Mouse (Mus musculus): Measurements from ENCODE around the gene Hist1h2bc. TPM values are rescaled to one million over a fixed set of nuclear protein-coding genes. Genes with fewer than 3 reads are reported as not detected.
A peak's percentile ranks its signal among the peaks of the same experiment; 100 is the strongest.
"Not testable (repeated sequence)": the region's sequence is repeated elsewhere in the genome, so short reads cannot be mapped to it uniquely, and the experiment has no call there.

The Hist1h2bc gene
- total RNA-seq, 4 experiments from 2014 or later = 59.5 to 67.1 (median 62.0) TPM

GRCm38 (mm10) chr13:23698996-23699395 lies 15.0 kb downstream of the Hist1h2bc start:
- no peak for DNase-seq (ENCODE audit: low spot score in 2 of 2)

- no peak for DNase-seq (ENCODE audit: low spot score in 2 of 2)
Observed at GRCm38 (mm10) chr13:23699767-23700166, 15.8 kb downstream of the Hist1h2bc start.

- peak; percentile 41 to 52 for DNase-seq (ENCODE audit: low spot score in 2 of 2)
Observed at GRCm38 (mm10) chr13:23700786-23701520, 17.0 kb downstream of the Hist1h2bc start.

- no peak for DNase-seq (ENCODE audit: low spot score in 2 of 2)
Observed at GRCm38 (mm10) chr13:23702220-23702619, 18.2 kb downstream of the Hist1h2bc start.

- not testable (repeated sequence) for DNase-seq (ENCODE audit: low spot score in 2 of 2)
Observed at GRCm38 (mm10) chr13:23702801-23703200, 18.8 kb downstream of the Hist1h2bc start.

GRCm38 (mm10) chr13:23705751-23706356 lies 21.9 kb downstream of the Hist1h2bc start:
- DNase-seq (ENCODE audit: low spot score in 2 of 2) = no peak

- no peak for DNase-seq (ENCODE audit: low spot score in 2 of 2)
Observed at GRCm38 (mm10) chr13:23706771-23707170, 22.8 kb downstream of the Hist1h2bc start.

GRCm38 (mm10) chr13:23708041-23708440 lies 24.0 kb downstream of the Hist1h2bc start:
- DNase-seq (ENCODE audit: low spot score in 2 of 2) = no peak

GRCm38 (mm10) chr13:23708654-23709053 lies 24.7 kb downstream of the Hist1h2bc start:
- no peak for DNase-seq (ENCODE audit: low spot score in 2 of 2)

GRCm38 (mm10) chr13:23709714-23710373 lies 25.8 kb downstream of the Hist1h2bc start:
- no peak for DNase-seq (ENCODE audit: low spot score in 2 of 2)

GRCm38 (mm10) chr13:23710374-23711089 lies 26.5 kb downstream of the Hist1h2bc start, which contains the start of gene Hfe:
TSS of gene Hfe (minus strand) at chr13:23710854.
- peak; percentile 48 to 61 for DNase-seq (ENCODE audit: low spot score in 2 of 2)

- no peak for DNase-seq (ENCODE audit: low spot score in 2 of 2)
Observed at GRCm38 (mm10) chr13:23716261-23717042, 32.5 kb downstream of the Hist1h2bc start.

GRCm38 (mm10) chr13:23717176-23717575 lies 33.2 kb downstream of the Hist1h2bc start:
- DNase-seq (ENCODE audit: low spot score in 2 of 2) = no peak

- DNase-seq (ENCODE audit: low spot score in 2 of 2) = not testable (repeated sequence)
Observed at GRCm38 (mm10) chr13:23717593-23718245, 33.7 kb downstream of the Hist1h2bc start.

GRCm38 (mm10) chr13:23724239-23724638 lies 40.2 kb downstream of the Hist1h2bc start:
- no peak for DNase-seq (ENCODE audit: low spot score in 2 of 2)

GRCm38 (mm10) chr13:23725213-23725612 lies 41.2 kb downstream of the Hist1h2bc start:
- no peak for DNase-seq (ENCODE audit: low spot score in 2 of 2)

- DNase-seq (ENCODE audit: low spot score in 2 of 2) = no peak
Observed at GRCm38 (mm10) chr13:23728472-23729191, 44.6 kb downstream of the Hist1h2bc start.

- DNase-seq (ENCODE audit: low spot score in 2 of 2) = no peak
Observed at GRCm38 (mm10) chr13:23729192-23729525, 45.2 kb downstream of the Hist1h2bc start.

GRCm38 (mm10) chr13:23729706-23730105 lies 45.7 kb downstream of the Hist1h2bc start:
- DNase-seq (ENCODE audit: low spot score in 2 of 2) = no peak

- no peak for DNase-seq (ENCODE audit: low spot score in 2 of 2)
Observed at GRCm38 (mm10) chr13:23730479-23730878, 46.5 kb downstream of the Hist1h2bc start.
